Mouse (Mus musculus): Measurements from ENCODE around the gene Caskin2. TPM values are rescaled to one million over a fixed set of nuclear protein-coding genes. Genes with fewer than 3 reads are reported as not detected.

The Caskin2 gene
- total and polyA plus RNA-seq, 2 experiments = 2.9 to 9.7 TPM

DNA sequence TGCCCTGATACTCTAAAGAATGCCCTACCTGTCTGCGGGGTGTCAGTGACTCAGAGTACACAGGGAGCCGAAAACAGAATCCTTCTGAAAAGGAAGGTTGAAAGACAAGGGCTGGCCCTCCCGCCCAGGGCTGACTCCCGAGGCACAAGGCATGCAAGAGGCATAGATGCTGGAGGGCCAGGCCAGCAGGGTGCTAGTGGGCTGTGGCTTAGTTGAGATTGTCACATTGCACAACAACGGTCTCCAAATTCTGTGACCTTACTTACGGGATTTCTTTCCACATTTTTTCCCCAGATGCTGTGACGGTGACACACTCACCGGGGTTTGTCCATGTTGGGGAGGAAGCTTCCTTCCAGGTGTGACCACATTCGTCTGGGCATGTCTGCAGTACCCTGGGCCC lies 36.5 kb downstream of the Caskin2 start:
- Histone ChIP-seq H3K4me3 (ENCODE audit: insufficient read depth, low read depth, low read length) (no peak overlapping the region), H3K79me2 (ENCODE audit: control insufficient read depth, insufficient read depth, low read length) (peaks cover 8% of the 10 kb centered on the region; the same call in 1 of the 2 replicates), H3K27me3 (ENCODE audit: control insufficient read depth, insufficient read depth, low read length) (no peaks in the 10 kb centered on the region), H3K36me3 (ENCODE audit: control insufficient read depth, insufficient read depth, low read length) (no peaks in the 10 kb centered on the region), H3K9ac (ENCODE audit: low read depth, low read length) (no peak overlapping the region), H3K27ac (replicated peaks; ENCODE audit: insufficient read depth, low read depth, low read length) (no peak overlapping the region), H3K4me1 (ENCODE audit: control insufficient read depth, insufficient read depth, low read length) (peaks cover 18% of the 10 kb centered on the region)
- TF ChIP-seq POLR2A (IDR thresholded peaks at IDR 0.05; ENCODE audit: extremely low read depth, insufficient read depth, low read length) (no peak), CTCF (IDR thresholded peaks at IDR 0.05; ENCODE audit: low read depth, low read length) (no peak)
- peak; percentile 45 for DNase-seq (ENCODE audit: extremely low read depth, low read depth, low spot score)
- 39% methylated on average over 9 of the region's 9 CpGs for WGBS

DNA sequence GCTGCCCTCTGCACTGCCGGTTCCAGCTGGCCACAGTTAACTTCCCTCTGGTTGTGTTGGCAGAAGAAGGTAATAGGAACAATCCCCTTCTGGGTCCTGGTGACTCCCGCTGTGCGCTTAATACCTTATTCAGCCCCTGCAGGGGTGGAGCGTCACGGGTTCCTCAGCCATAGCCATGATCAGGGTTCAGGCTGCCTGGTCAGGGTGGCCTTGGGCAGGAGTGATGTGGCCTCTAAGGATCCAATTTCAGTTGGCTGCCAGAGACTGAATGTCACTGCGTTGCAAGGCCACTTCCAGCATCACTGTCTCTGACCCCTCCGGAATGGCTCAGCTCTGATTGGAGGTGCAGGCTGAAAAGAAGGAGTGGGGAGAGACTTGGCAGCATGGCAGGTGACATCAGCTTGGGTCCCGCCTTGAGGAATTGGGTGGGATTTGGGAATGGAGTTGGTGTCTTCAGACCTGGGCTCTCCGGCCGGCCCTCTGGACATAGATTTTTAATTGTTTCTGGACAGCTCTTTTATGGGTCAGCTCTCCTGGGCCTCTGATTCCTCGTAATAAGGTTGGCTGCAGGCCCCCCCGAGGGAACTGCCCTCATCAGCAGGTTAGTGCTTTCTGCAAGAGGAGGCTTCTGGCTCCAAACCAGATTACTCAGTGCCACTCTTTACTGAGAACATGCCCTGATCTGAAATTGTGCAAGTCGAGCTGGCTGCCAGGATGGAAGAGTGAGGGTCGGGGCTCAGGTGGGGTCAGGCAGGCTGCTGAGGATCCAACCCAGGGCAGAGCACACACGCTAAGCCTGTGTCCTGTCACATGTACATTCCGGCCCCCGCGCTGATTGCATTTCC lies 37.4 kb downstream of the Caskin2 start:
- Histone ChIP-seq H3K9ac (ENCODE audit: low read depth, low read length) (no peak overlapping the region), H3K79me2 (ENCODE audit: control insufficient read depth, insufficient read depth, low read length) (peaks cover 11% of the 10 kb centered on the region; the same call in 1 of the 2 replicates), H3K27me3 (ENCODE audit: control insufficient read depth, insufficient read depth, low read length) (no peaks in the 10 kb centered on the region), H3K4me1 (ENCODE audit: control insufficient read depth, insufficient read depth, low read length) (peaks cover 18% of the 10 kb centered on the region), H3K4me3 (ENCODE audit: insufficient read depth, low read depth, low read length) (no peak overlapping the region), H3K36me3 (ENCODE audit: control insufficient read depth, insufficient read depth, low read length) (no peaks in the 10 kb centered on the region), H3K27ac (replicated peaks; ENCODE audit: insufficient read depth, low read depth, low read length) (no peak overlapping the region)
- no peak for TF ChIP-seq POLR2A (IDR thresholded peaks at IDR 0.05; ENCODE audit: extremely low read depth, insufficient read depth, low read length)
- TF ChIP-seq CTCF (IDR thresholded peaks at IDR 0.05; ENCODE audit: low read depth, low read length) = no peak
- peak; percentile 58 for DNase-seq (ENCODE audit: extremely low read depth, low read depth, low spot score)
- 38% methylated on average over 18 of the region's 18 CpGs for WGBS

GRCm38 (mm10) chr11:115774653-115775052 lies 38.8 kb downstream of the Caskin2 start:
- no peak overlapping the region for H3K9ac ChIP-seq (ENCODE audit: low read depth, low read length)
- no peaks in the 10 kb centered on the region for H3K36me3 ChIP-seq (ENCODE audit: control insufficient read depth, insufficient read depth, low read length)
- no peak for DNase-seq (ENCODE audit: extremely low read depth, low read depth, low spot score)
- peaks cover 11% of the 10 kb centered on the region; the same call in 1 of the 2 replicates for H3K79me2 ChIP-seq (ENCODE audit: control insufficient read depth, insufficient read depth, low read length)
- H3K27ac ChIP-seq (replicated peaks; ENCODE audit: insufficient read depth, low read depth, low read length) = no peak overlapping the region
- H3K4me1 ChIP-seq (ENCODE audit: control insufficient read depth, insufficient read depth, low read length) = peaks cover 20% of the 10 kb centered on the region
- no peaks in the 10 kb centered on the region for H3K27me3 ChIP-seq (ENCODE audit: control insufficient read depth, insufficient read depth, low read length)
- 75% methylated on average over 4 of the region's 4 CpGs for WGBS
- no peak overlapping the region for H3K4me3 ChIP-seq (ENCODE audit: insufficient read depth, low read depth, low read length)
- no peak for TF ChIP-seq CTCF (IDR thresholded peaks at IDR 0.05; ENCODE audit: low read depth, low read length)
- no peak for TF ChIP-seq POLR2A (IDR thresholded peaks at IDR 0.05; ENCODE audit: extremely low read depth, insufficient read depth, low read length)

GRCm38 (mm10) chr11:115768896-115769295 lies 44.5 kb downstream of the Caskin2 start:
- no peak overlapping the region for H3K9ac ChIP-seq (ENCODE audit: low read depth, low read length)
- 81% methylated on average over 3 of the region's 3 CpGs for WGBS
- no peaks in the 10 kb centered on the region for H3K27me3 ChIP-seq (ENCODE audit: control insufficient read depth, insufficient read depth, low read length)
- no peaks in the 10 kb centered on the region for H3K36me3 ChIP-seq (ENCODE audit: control insufficient read depth, insufficient read depth, low read length)
- no peak overlapping the region for H3K4me3 ChIP-seq (ENCODE audit: insufficient read depth, low read depth, low read length)
- H3K27ac ChIP-seq (replicated peaks; ENCODE audit: insufficient read depth, low read depth, low read length) = no peak overlapping the region
- DNase-seq (ENCODE audit: extremely low read depth, low read depth, low spot score) = no peak
- H3K4me1 ChIP-seq (ENCODE audit: control insufficient read depth, insufficient read depth, low read length) = peaks cover 7% of the 10 kb centered on the region
- TF ChIP-seq CTCF (IDR thresholded peaks at IDR 0.05; ENCODE audit: low read depth, low read length) (no peak), POLR2A (IDR thresholded peaks at IDR 0.05; ENCODE audit: extremely low read depth, insufficient read depth, low read length) (no peak)
- peaks cover 18% of the 10 kb centered on the region; the same call in 1 of the 2 replicates for H3K79me2 ChIP-seq (ENCODE audit: control insufficient read depth, insufficient read depth, low read length)

DNA sequence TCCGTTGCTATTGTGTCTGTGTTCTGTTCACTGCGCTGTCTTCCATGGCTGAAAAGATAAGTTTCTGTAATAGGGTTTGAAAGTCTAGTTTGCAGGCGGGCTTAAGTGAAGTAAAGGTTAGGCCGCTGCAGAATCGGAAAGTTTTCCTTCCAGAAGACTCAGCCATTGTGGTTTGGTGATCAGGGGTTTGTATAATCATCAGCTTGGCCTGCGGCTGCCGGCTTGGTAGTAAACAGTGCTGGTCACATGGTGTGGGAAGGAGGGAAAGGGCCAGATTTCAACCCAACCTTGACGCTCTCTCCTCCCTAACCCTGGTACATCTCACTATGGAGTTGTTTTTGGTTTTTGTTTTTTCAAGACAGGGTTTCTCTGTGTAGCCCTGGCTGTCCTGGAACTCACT lies 46.5 kb downstream of the Caskin2 start:
- TF ChIP-seq CTCF (IDR thresholded peaks at IDR 0.05; ENCODE audit: low read depth, low read length) (no peak), POLR2A (IDR thresholded peaks at IDR 0.05; ENCODE audit: extremely low read depth, insufficient read depth, low read length) (no peak)
- WGBS = 70% methylated on average over 8 of the region's 8 CpGs
- H3K4me3 ChIP-seq (ENCODE audit: insufficient read depth, low read depth, low read length) = no peak overlapping the region

More for the DNA sequence above, 46.5 kb downstream of the Caskin2 start:
- Histone ChIP-seq H3K27me3 (ENCODE audit: control insufficient read depth, insufficient read depth, low read length) (no peaks in the 10 kb centered on the region), H3K36me3 (ENCODE audit: control insufficient read depth, insufficient read depth, low read length) (no peaks in the 10 kb centered on the region), H3K79me2 (ENCODE audit: control insufficient read depth, insufficient read depth, low read length) (peaks cover 10% of the 10 kb centered on the region; the same call in 1 of the 2 replicates), H3K9ac (ENCODE audit: low read depth, low read length) (no peak overlapping the region), H3K4me1 (ENCODE audit: control insufficient read depth, insufficient read depth, low read length) (peaks cover 7% of the 10 kb centered on the region), H3K27ac (replicated peaks; ENCODE audit: insufficient read depth, low read depth, low read length) (no peak overlapping the region)
- DNase-seq (ENCODE audit: extremely low read depth, low read depth, low spot score) = peak; percentile 37

Measured in liver, adult 2 months (tissue).